Mouse (Mus musculus) CH12.LX (cell line): ENCODE results near the gene Rsc1a1. TPM values are rescaled to one million over a fixed set of nuclear protein-coding genes. Genes with fewer than 3 reads are reported as not detected.

ENCODE experiments used
- DNase-seq: peaks from one replicate; pipeline ENCODE4 v3.0.0-alpha.2; 2013; ENCODE audit errors: extremely low read depth
- H3K27ac ChIP-seq: 2 replicates; pipeline ENCODE4 v1.5.1; 2012; ENCODE audit warnings: low read depth, mild to moderate bottlenecking, control low read depth, moderate library complexity; ENCODE audit not compliant: insufficient read depth
- H3K27me3 ChIP-seq: replicated peaks from 2 replicates; pipeline ENCODE3; 2012; ENCODE audit warnings: inconsistent platforms
- H3K36me3 ChIP-seq, 2 experiments: replicated peaks in 1 of 2; 2 replicates each; pipeline versions ENCODE3 to v1.6.1; 2012; ENCODE audit warnings: inconsistent platforms in 1 of 2, low read length in 1 of 2, mild to moderate bottlenecking in 1 of 2, mixed read lengths in 1 of 2, moderate library complexity in 1 of 2; ENCODE audit not compliant: control insufficient read depth in 1 of 2, insufficient read depth in 1 of 2
- H3K4me1 ChIP-seq, 2 experiments: 2 replicates each; pipeline ENCODE4 v1.6.1; 2012; ENCODE audit warnings: inconsistent platforms in 1 of 2, moderate library complexity in 1 of 2; ENCODE audit not compliant: insufficient read depth in 2 of 2, control insufficient read depth in 1 of 2
- H3K4me2 ChIP-seq: 2 replicates; pipeline ENCODE4 v1.6.1; 2012; ENCODE audit warnings: low read depth, mild to moderate bottlenecking, control low read depth; ENCODE audit not compliant: poor library complexity, insufficient read depth, severe bottlenecking
- H3K4me3 ChIP-seq, 3 experiments: fragments of 150-350 bp in 1 of 3; sonication (generic) in 1 of 3; replicated peaks in 1 of 3; 2 replicates each; pipeline versions ENCODE3 to v1.5.1; 2011 to 2012; ENCODE audit warnings: low read depth in 2 of 3, low read length in 2 of 3, mild to moderate bottlenecking in 2 of 3, moderate library complexity in 2 of 3, control low read depth in 1 of 3, improper control_type of control experiment in 1 of 3, inconsistent platforms in 1 of 3, mixed read lengths in 1 of 3; ENCODE audit not compliant: poor library complexity in 1 of 3
- H3K79me2 ChIP-seq: replicated peaks from 2 replicates; pipeline ENCODE4 v1.6.1; 2012; ENCODE audit warnings: mild to moderate bottlenecking, moderate library complexity; ENCODE audit not compliant: control insufficient read depth, poor library complexity, insufficient read depth, severe bottlenecking; ENCODE audit errors: extremely low read depth
- H3K9ac ChIP-seq: 2 replicates; pipeline ENCODE4 v1.6.1; 2012; ENCODE audit warnings: low read depth, mild to moderate bottlenecking, control low read depth, moderate library complexity; ENCODE audit not compliant: insufficient read depth
- H3K9me3 ChIP-seq: replicated peaks from 2 replicates; pipeline ENCODE3; 2012; ENCODE audit warnings: low read length, inconsistent platforms, mixed read lengths
- CHD1 ChIP-seq: IDR thresholded peaks from 2 replicates; pipeline ENCODE4 v1.6.1; 2012; ENCODE audit warnings: low read depth, low read length, improper control_type of control experiment, inconsistent platforms
- CHD2 ChIP-seq: IDR thresholded peaks from 2 replicates; pipeline ENCODE4 v1.6.1; 2011; ENCODE audit warnings: low read length, improper control_type of control experiment
- CTCF ChIP-seq, 2 experiments: IDR thresholded peaks in 1 of 2; conservative IDR thresholded peaks in 1 of 2; 2 replicates each; pipeline ENCODE4 v1.5.1; 2011 to 2012; ENCODE audit warnings: low read depth in 2 of 2, low read length in 2 of 2, improper control_type of control experiment in 1 of 2, inconsistent platforms in 1 of 2, mild to moderate bottlenecking in 1 of 2, moderate library complexity in 1 of 2
- E2F4 ChIP-seq: IDR thresholded peaks from 2 replicates; pipeline ENCODE4 v1.6.1; 2011; ENCODE audit warnings: low read depth, low read length, improper control_type of control experiment; ENCODE audit not compliant: insufficient replicate concordance
- EP300 ChIP-seq: IDR thresholded peaks from 2 replicates; pipeline ENCODE4 v1.6.1; 2011; ENCODE audit warnings: low read length, improper control_type of control experiment
- ETS1 ChIP-seq: conservative IDR thresholded peaks from 2 replicates; pipeline ENCODE4 v1.6.1; 2012; ENCODE audit warnings: low read depth, mild to moderate bottlenecking, inconsistent platforms, low read length, improper control_type of control experiment, moderate library complexity
- GABPA ChIP-seq: IDR thresholded peaks from 2 replicates; pipeline ENCODE4 v1.6.1; 2012; ENCODE audit warnings: low read depth, low read length, improper control_type of control experiment, inconsistent platforms; ENCODE audit not compliant: insufficient replicate concordance
- IRF4 ChIP-seq: IDR thresholded peaks from 2 replicates; pipeline ENCODE4 v1.6.1; 2014; ENCODE audit warnings: low read depth, mild to moderate bottlenecking, inconsistent platforms, low read length, improper control_type of control experiment
- JUN ChIP-seq: IDR thresholded peaks from 2 replicates; pipeline ENCODE4 v1.6.1; 2011; ENCODE audit warnings: low read depth, mild to moderate bottlenecking, low read length, improper control_type of control experiment, moderate library complexity; ENCODE audit not compliant: insufficient read depth
- KAT2A ChIP-seq: IDR thresholded peaks from 2 replicates; pipeline ENCODE4 v1.6.1; 2012; ENCODE audit warnings: low read length, improper control_type of control experiment, inconsistent platforms; ENCODE audit not compliant: insufficient replicate concordance
- MAFK ChIP-seq: IDR thresholded peaks from 2 replicates; pipeline ENCODE4 v1.6.1; 2011; ENCODE audit warnings: low read length, improper control_type of control experiment; ENCODE audit not compliant: insufficient replicate concordance
- MEF2A ChIP-seq: IDR thresholded peaks from 2 replicates; pipeline ENCODE4 v1.6.1; 2014; ENCODE audit warnings: low read depth, mild to moderate bottlenecking, inconsistent platforms, low read length, improper control_type of control experiment, borderline replicate concordance
- MYC ChIP-seq: IDR thresholded peaks from 2 replicates; pipeline ENCODE4 v1.6.1; 2011; ENCODE audit warnings: low read depth, mild to moderate bottlenecking, improper control_type of control experiment, low read length
- NELFE ChIP-seq: IDR thresholded peaks from 2 replicates; pipeline ENCODE4 v1.6.1; 2011; ENCODE audit warnings: low read depth, low read length, improper control_type of control experiment
- NRF1 ChIP-seq: IDR thresholded peaks from 2 replicates; pipeline ENCODE4 v1.6.1; 2014; ENCODE audit warnings: low read depth, mild to moderate bottlenecking, inconsistent platforms, low read length, improper control_type of control experiment, moderate library complexity
- PAX5 ChIP-seq: IDR thresholded peaks from 2 replicates; pipeline ENCODE4 v1.6.1; 2012; ENCODE audit warnings: low read length, inconsistent platforms, mixed read lengths
- POLR2AphosphoS2 ChIP-seq: IDR thresholded peaks from 2 replicates; pipeline ENCODE4 v1.6.1; 2011; ENCODE audit warnings: low read depth, low read length, improper control_type of control experiment
- RAD21 ChIP-seq: IDR thresholded peaks from 2 replicates; pipeline ENCODE4 v1.6.1; 2011; ENCODE audit warnings: low read depth, mild to moderate bottlenecking, low read length, improper control_type of control experiment, moderate library complexity
- SMC3 ChIP-seq: IDR thresholded peaks from 2 replicates; pipeline ENCODE4 v1.6.1; 2011; ENCODE audit warnings: low read depth, low read length, improper control_type of control experiment
- UBTF ChIP-seq: IDR thresholded peaks from 2 replicates; pipeline ENCODE4 v1.6.1; 2012; ENCODE audit warnings: low read depth, mild to moderate bottlenecking, inconsistent platforms, low read length, improper control_type of control experiment, moderate library complexity
- ZKSCAN1 ChIP-seq: IDR thresholded peaks from 2 replicates; pipeline ENCODE4 v1.6.1; 2012; ENCODE audit warnings: low read depth, inconsistent platforms, low read length, improper control_type of control experiment, borderline replicate concordance
- ZNF384 ChIP-seq: IDR thresholded peaks from 2 replicates; pipeline ENCODE4 v1.6.1; 2012; ENCODE audit warnings: low read depth, low read length, improper control_type of control experiment, inconsistent platforms
- dilution Hi-C: fragments of 300-500 bp; cut with MboI; formaldehyde crosslinking; loops from 2 replicates; pipeline ENCODE4 v1.14.3; 2020; ENCODE audit warnings: low sequenced_read_pairs; ENCODE audit not compliant: extremely low pct_unique_long_range_greater_than_20kb, extremely low pct_ligation_motif_present
- in situ Hi-C: fragments of 300-500 bp; cut with MboI; formaldehyde crosslinking; loops from 3 replicates; pipeline ENCODE4 v1.14.3; 2019; ENCODE audit warnings: low sequenced_read_pairs, low pct_ligation_motif_present, low pct_unique_long_range_greater_than_20kb, mixed read lengths
- polyA plus RNA-seq: library from polyadenylated mRNA; unstranded; fragments of >175 nt; gene quantifications from 2 replicates; pipeline ENCODE4 v1.2.1, GENCODE M21; 2012; ENCODE audit warnings: low read depth; ENCODE audit not compliant: insufficient read length
- total RNA-seq, 2 experiments: library from RNA; depleted of rRNA; stranded (reverse); fragments of 300-350 nt in 1 of 2; fragments of >200 nt in 1 of 2; gene quantifications; 2 replicates each; pipeline ENCODE4 v1.2.3; 2012 to 2014

Gene Rsc1a1
- total and polyA plus RNA-seq, 3 experiments = 3.4 to 14.0 (median 7.0) TPM

- in situ Hi-C loops = loop anchor here (5.0 kb wide), 1 partner anchor 40 kb away; no protein-coding TSS in a partner anchor
- Histone ChIP-seq H3K79me2 (peaks cover 6% of the 10 kb centered on the region; the same call in 1 of the 2 replicates), H3K4me1 (peaks cover 14 to 80% of the 10 kb centered on the region in 2 experiments), H3K9ac (no peak overlapping the region), H3K4me2 (no peak overlapping the region), H3K36me3 (peaks cover 16 to 48% of the 10 kb centered on the region in 2 experiments), H3K9me3 (no peaks in the 10 kb centered on the region), H3K27me3 (no peaks in the 10 kb centered on the region), H3K27ac (no peak overlapping the region), H3K4me3 (no peak overlapping the region)
- dilution Hi-C loops = no loop called here
- DNase-seq = no peak
- TF ChIP-seq CHD2 = no peak
- no peak for TF ChIP-seq ZKSCAN1
- TF ChIP-seq PAX5 = no peak
- no peak for TF ChIP-seq ZNF384
- TF ChIP-seq JUN = no peak
These were observed 28.5 kb downstream of the Rsc1a1 start for GRCm38 (mm10) chr4:141656932-141657331.

- H3K27ac ChIP-seq = no peak overlapping the region; the same call in 1 of the 2 replicates
- peaks cover 14 to 82% of the 10 kb centered on the region in 2 experiments for H3K4me1 ChIP-seq
- no peaks in the 10 kb centered on the region for H3K27me3 ChIP-seq
- H3K36me3 ChIP-seq = peaks cover 20 to 53% of the 10 kb centered on the region in 2 experiments
- peaks cover 6% of the 10 kb centered on the region; the same call in 1 of the 2 replicates for H3K79me2 ChIP-seq
- no peak overlapping the region for H3K9ac ChIP-seq
- H3K4me3 ChIP-seq = no peak overlapping the region
- DNase-seq = peak; percentile 60
- dilution Hi-C loops = no loop called here
- TF ChIP-seq NELFE (no peak), KAT2A (no peak), UBTF (no peak), SMC3 (no peak), ETS1 (no peak), RAD21 (no peak), GABPA (no peak), CTCF (conservative IDR thresholded peaks at IDR 0.05 in 1 of 2, IDR thresholded peaks at IDR 0.05 in 1 of 2; ENCODE audit: low read depth in 2 of 2, low read length in 2 of 2) (no peak), IRF4 (no peak), NRF1 (no peak), CHD2 (no peak), POLR2AphosphoS2 (no peak), MYC (no peak), PAX5 (no peak), E2F4 (no peak), MEF2A (no peak), MAFK (no peak), CHD1 (no peak), EP300 (no peak)
- no peaks in the 10 kb centered on the region for H3K9me3 ChIP-seq
- no peak overlapping the region for H3K4me2 ChIP-seq
- in situ Hi-C loops = loop anchor here (5.0 kb wide), 1 partner anchor 41 kb away; no protein-coding TSS in a partner anchor
These were observed 29.3 kb downstream of the Rsc1a1 start for GRCm38 (mm10) chr4:141655908-141656608.
